Mouse (Mus musculus): ENCODE data around the gene Gm7271. TPM values are rescaled to one million over a fixed set of nuclear protein-coding genes. Genes with fewer than 3 reads are reported as not detected.
A peak's percentile ranks its signal among the peaks of the same experiment; 100 is the strongest.

Gene Gm7271
- polyA plus RNA-seq, 1 experiment from 2014 or later: 1.8 TPM

GRCm38 (mm10) chr5:76529704-76530066 is 45.8 kb downstream of the Gm7271 start:
- Histone ChIP-seq H3K27me3 (peaks cover 3% of the 10 kb centered on the region; the same call in 1 of the 2 replicates), H3K4me3 (peak overlapping the region; percentile 92), H3K9ac (peak overlapping the region; percentile 85), H3K9me3 (no peaks in the 10 kb centered on the region), H3K27ac (peak overlapping the region; percentile 86), H3K36me3 (peaks cover 10% of the 10 kb centered on the region), H3K4me1 (replicated peaks) (peaks cover 23% of the 10 kb centered on the region), H3K4me2 (peak overlapping the region; percentile 86)
- WGBS: 8% methylated on average over 9 of the region's 9 CpGs
- ATAC-seq (ENCODE audit: low FRiP score): peak; percentile 36

GRCm38 (mm10) chr5:76533186-76533585 is 49.3 kb downstream of the Gm7271 start:
- H3K4me3 ChIP-seq: no peak overlapping the region
- peaks cover 23% of the 10 kb centered on the region for H3K4me1 ChIP-seq (replicated peaks)
- H3K27me3 ChIP-seq: no peaks in the 10 kb centered on the region
- 90% methylated on average over 6 of the region's 6 CpGs for WGBS
- no peak for ATAC-seq (ENCODE audit: low FRiP score)
- no peak overlapping the region for H3K9ac ChIP-seq
- no peak overlapping the region for H3K4me2 ChIP-seq
- H3K27ac ChIP-seq: no peak overlapping the region
- peaks cover 41% of the 10 kb centered on the region for H3K36me3 ChIP-seq
- no peaks in the 10 kb centered on the region for H3K9me3 ChIP-seq

- WGBS: 85% methylated on average over 1 of the region's 1 CpGs
- H3K4me1 ChIP-seq (replicated peaks): peaks cover 7% of the 10 kb centered on the region; the same call in 1 of the 2 replicates
- H3K9ac ChIP-seq: no peak overlapping the region
- no peaks in the 10 kb centered on the region for H3K9me3 ChIP-seq
- no peak overlapping the region for H3K27ac ChIP-seq
- H3K27me3 ChIP-seq: no peaks in the 10 kb centered on the region
- no peak overlapping the region for H3K4me3 ChIP-seq
- ATAC-seq (ENCODE audit: low FRiP score): no peak
- no peak overlapping the region for H3K4me2 ChIP-seq
- H3K36me3 ChIP-seq: peaks cover 60% of the 10 kb centered on the region
These were observed 52.4 kb downstream of the Gm7271 start for GRCm38 (mm10) chr5:76536231-76536630.

- Histone ChIP-seq H3K9me3 (no peaks in the 10 kb centered on the region), H3K4me2 (no peak overlapping the region), H3K4me1 (replicated peaks) (no peaks in the 10 kb centered on the region), H3K27ac (no peak overlapping the region), H3K27me3 (no peaks in the 10 kb centered on the region), H3K36me3 (peaks cover 70% of the 10 kb centered on the region), H3K4me3 (no peak overlapping the region), H3K9ac (no peak overlapping the region)
- no peak for ATAC-seq (ENCODE audit: low FRiP score)
- 98% methylated on average over 10 of the region's 10 CpGs for WGBS
These were observed 53.7 kb downstream of the Gm7271 start for GRCm38 (mm10) chr5:76537578-76537977.

GRCm38 (mm10) chr5:76540181-76540580 is 56.3 kb downstream of the Gm7271 start:
- WGBS: 77% methylated on average over 8 of the region's 8 CpGs
- Histone ChIP-seq H3K9ac (no peak overlapping the region), H3K9me3 (no peaks in the 10 kb centered on the region), H3K4me2 (no peak overlapping the region), H3K27me3 (no peaks in the 10 kb centered on the region), H3K36me3 (peaks cover 81% of the 10 kb centered on the region), H3K4me3 (no peak overlapping the region), H3K4me1 (replicated peaks) (no peaks in the 10 kb centered on the region), H3K27ac (no peak overlapping the region)
- ATAC-seq (ENCODE audit: low FRiP score): no peak

GRCm38 (mm10) chr5:76540842-76541241 is 57.0 kb downstream of the Gm7271 start:
- Histone ChIP-seq H3K4me1 (replicated peaks) (no peaks in the 10 kb centered on the region), H3K9me3 (no peaks in the 10 kb centered on the region), H3K27me3 (no peaks in the 10 kb centered on the region), H3K27ac (no peak overlapping the region), H3K9ac (no peak overlapping the region), H3K36me3 (peaks cover 80% of the 10 kb centered on the region), H3K4me2 (no peak overlapping the region), H3K4me3 (no peak overlapping the region)
- no peak for ATAC-seq (ENCODE audit: low FRiP score)

GRCm38 (mm10) chr5:76543200-76543599 is 59.4 kb downstream of the Gm7271 start:
- no peak overlapping the region for H3K9ac ChIP-seq
- ATAC-seq (ENCODE audit: low FRiP score): no peak
- WGBS: 94% methylated on average over 8 of the region's 8 CpGs

GRCm38 (mm10) chr5:76550426-76550825 is 66.6 kb downstream of the Gm7271 start:
- Histone ChIP-seq H3K27me3 (no peaks in the 10 kb centered on the region), H3K4me1 (replicated peaks) (no peaks in the 10 kb centered on the region), H3K9me3 (no peaks in the 10 kb centered on the region), H3K4me2 (no peak overlapping the region), H3K4me3 (no peak overlapping the region), H3K9ac (no peak overlapping the region), H3K36me3 (peaks cover 56% of the 10 kb centered on the region), H3K27ac (no peak overlapping the region)
- ATAC-seq (ENCODE audit: low FRiP score): no peak
- WGBS: 90% methylated on average over 8 of the region's 8 CpGs

More at GRCm38 (mm10) chr5:76543200-76543599, 59.4 kb downstream of the Gm7271 start:
- H3K36me3 ChIP-seq: peaks cover 71% of the 10 kb centered on the region
- no peaks in the 10 kb centered on the region for H3K4me1 ChIP-seq (replicated peaks)
- no peak overlapping the region for H3K4me2 ChIP-seq
- H3K9me3 ChIP-seq: no peaks in the 10 kb centered on the region
- H3K27ac ChIP-seq: no peak overlapping the region
- no peaks in the 10 kb centered on the region for H3K27me3 ChIP-seq
- no peak overlapping the region for H3K4me3 ChIP-seq

- H3K27ac ChIP-seq: no peak overlapping the region
- no peak overlapping the region for H3K4me2 ChIP-seq
- no peaks in the 10 kb centered on the region for H3K4me1 ChIP-seq (replicated peaks)
- no peak overlapping the region for H3K9ac ChIP-seq
- H3K36me3 ChIP-seq: peaks cover 83% of the 10 kb centered on the region
- 27% methylated on average over 3 of the region's 3 CpGs for WGBS
- ATAC-seq (ENCODE audit: low FRiP score): no peak
- H3K27me3 ChIP-seq: no peaks in the 10 kb centered on the region
- H3K9me3 ChIP-seq: no peaks in the 10 kb centered on the region
- no peak overlapping the region for H3K4me3 ChIP-seq
These were observed 81.5 kb downstream of the Gm7271 start for GRCm38 (mm10) chr5:76565321-76565720.

Other genes starting within 250 kb of the Gm7271 start
- gene Clock, start 179.2 kb upstream of the Gm7271 start, polyA plus RNA-seq (2015; fragmentation: Nextera tagmentation; extraction: Ambion mirVana): 14.5 and 15.6 TPM in 2 replicates
- gene Pdcl2, start 152.9 kb upstream of the Gm7271 start, polyA plus RNA-seq (2015; fragmentation: Nextera tagmentation; extraction: Ambion mirVana): not detected in 2 replicates
- 0.56 and 1.5 TPM in 2 replicates for gene Nmu, start 120.3 kb upstream of the Gm7271 start, polyA plus RNA-seq (2015; fragmentation: Nextera tagmentation; extraction: Ambion mirVana)
- gene Exoc1, start 45.3 kb downstream of the Gm7271 start, polyA plus RNA-seq (2015; fragmentation: Nextera tagmentation; extraction: Ambion mirVana): 56.6 and 57.1 TPM in 2 replicates
- 3.9 and 4.5 TPM in 2 replicates for gene Cep135, start 104.7 kb downstream of the Gm7271 start, polyA plus RNA-seq (2015; fragmentation: Nextera tagmentation; extraction: Ambion mirVana)
- gene C530008M17Rik, start 172.5 kb downstream of the Gm7271 start, polyA plus RNA-seq (2015; fragmentation: Nextera tagmentation; extraction: Ambion mirVana): 77.6 and 79.2 TPM in 2 replicates